Mouse (Mus musculus): ENCODE results near the gene Actr10. TPM values are rescaled to one million over a fixed set of nuclear protein-coding genes. Genes with fewer than 3 reads are reported as not detected.

The Actr10 gene
- polyA plus RNA-seq, 1 experiment, result 1.9 TPM

DNA sequence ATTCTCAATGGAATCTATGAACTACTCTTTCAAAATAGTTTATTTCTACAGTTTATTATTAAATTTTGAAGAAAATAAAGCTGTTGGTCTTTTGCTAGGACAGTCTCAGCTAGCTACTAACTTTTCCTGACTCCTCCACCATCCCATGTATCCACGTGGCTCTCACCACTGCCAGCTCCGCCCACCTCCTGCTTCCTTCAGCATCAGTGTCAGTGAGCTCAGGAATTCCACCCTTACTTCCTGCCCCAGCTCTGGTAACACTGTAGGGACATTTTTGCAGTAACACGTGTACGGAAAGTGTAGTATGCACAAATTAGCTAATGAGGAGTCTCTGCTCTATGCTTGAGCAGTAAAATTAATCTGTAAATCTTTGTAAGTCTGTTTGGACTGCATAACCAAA lies 72.1 kb downstream of the Actr10 start:
- Histone ChIP-seq H3K4me3 (replicated peaks) (peak overlapping the region; percentile 59), H3K36me3 (replicated peaks; ENCODE audit: low read length) (peaks cover 84% of the 10 kb centered on the region), H3K27me3 (replicated peaks) (no peaks in the 10 kb centered on the region), H3K4me1 (peaks cover 52% of the 10 kb centered on the region), H3K9me3 (no peaks in the 10 kb centered on the region)
- TF ChIP-seq FLI1 (IDR thresholded peaks at IDR 0.05; ENCODE audit: low read length) (no peak), GATA1 (IDR thresholded peaks at IDR 0.05; ENCODE audit: borderline replicate concordance, low read length) (no peak)

Other genes starting within 250 kb of the Actr10 start
- gene Frmd6, start 112.3 kb upstream of the Actr10 start, polyA plus RNA-seq (2012; ENCODE audit: insufficient read depth, low replicate concordance), result 3.4 and 4.0 TPM in 2 replicates
- 6.6 and 16.5 TPM in 2 replicates for gene Psma3, start 36.8 kb downstream of the Actr10 start, polyA plus RNA-seq (2012; ENCODE audit: insufficient read depth, low replicate concordance)
- 1.4 and 10.2 TPM in 2 replicates for gene Arid4a, start 78.1 kb downstream of the Actr10 start, polyA plus RNA-seq (2012; ENCODE audit: insufficient read depth, low replicate concordance)
- not detected in 2 replicates for gene Tomm20l, start 173.6 kb downstream of the Actr10 start, polyA plus RNA-seq (2012; ENCODE audit: insufficient read depth, low replicate concordance)
- 2.8 and 7.9 TPM in 2 replicates for gene Timm9, start 198.8 kb downstream of the Actr10 start, polyA plus RNA-seq (2012; ENCODE audit: insufficient read depth, low replicate concordance)
- 0.03 TPM in 1 of 2 replicates, not detected in the other for gene 2700049A03Rik, start 199.0 kb downstream of the Actr10 start, polyA plus RNA-seq (2012; ENCODE audit: insufficient read depth, low replicate concordance)